Mouse (Mus musculus): ENCODE results near the gene Fyttd1. TPM values are rescaled to one million over a fixed set of nuclear protein-coding genes. Genes with fewer than 3 reads are reported as not detected.
"Not testable (repeated sequence)": the region's sequence is repeated elsewhere in the genome, so short reads cannot be mapped to it uniquely, and the experiment has no call there.

Fyttd1 gene
- total RNA-seq, 2 experiments from 2014 or later: 85.6 to 97.9 TPM

GRCm38 (mm10) chr16:32878972-32879926 is 1.9 kb downstream of the Fyttd1 start:
- no peak for DNase-seq (ENCODE audit: low spot score)

- DNase-seq (ENCODE audit: low spot score): no peak
These were observed 4.2 kb downstream of the Fyttd1 start for GRCm38 (mm10) chr16:32881538-32881937.

DNA sequence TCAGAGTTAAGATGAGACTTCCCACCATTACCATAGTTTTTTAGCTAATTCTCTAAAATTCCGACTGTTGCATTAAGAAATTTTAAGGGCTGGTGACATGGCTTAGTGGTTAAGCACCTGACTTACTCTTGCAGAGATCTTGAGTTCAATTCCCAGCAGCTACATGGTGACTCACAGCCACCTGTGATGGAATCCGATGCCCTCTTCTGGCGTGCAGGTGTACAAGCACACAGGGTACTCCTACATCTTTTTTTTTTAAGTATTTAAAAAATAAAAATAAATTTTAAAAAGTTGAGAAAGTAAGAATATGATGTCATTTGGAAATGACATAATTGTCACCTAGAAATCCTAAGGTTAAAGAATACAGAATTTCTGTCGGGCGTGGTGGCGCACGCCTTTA is 10.7 kb downstream of the Fyttd1 start:
- DNase-seq (ENCODE audit: low spot score): no peak

- no peak for DNase-seq (ENCODE audit: low spot score)
These were observed 12.6 kb downstream of the Fyttd1 start for GRCm38 (mm10) chr16:32889881-32890280.

GRCm38 (mm10) chr16:32896126-32896525 is 18.8 kb downstream of the Fyttd1 start:
- DNase-seq (ENCODE audit: low spot score): no peak

DNA sequence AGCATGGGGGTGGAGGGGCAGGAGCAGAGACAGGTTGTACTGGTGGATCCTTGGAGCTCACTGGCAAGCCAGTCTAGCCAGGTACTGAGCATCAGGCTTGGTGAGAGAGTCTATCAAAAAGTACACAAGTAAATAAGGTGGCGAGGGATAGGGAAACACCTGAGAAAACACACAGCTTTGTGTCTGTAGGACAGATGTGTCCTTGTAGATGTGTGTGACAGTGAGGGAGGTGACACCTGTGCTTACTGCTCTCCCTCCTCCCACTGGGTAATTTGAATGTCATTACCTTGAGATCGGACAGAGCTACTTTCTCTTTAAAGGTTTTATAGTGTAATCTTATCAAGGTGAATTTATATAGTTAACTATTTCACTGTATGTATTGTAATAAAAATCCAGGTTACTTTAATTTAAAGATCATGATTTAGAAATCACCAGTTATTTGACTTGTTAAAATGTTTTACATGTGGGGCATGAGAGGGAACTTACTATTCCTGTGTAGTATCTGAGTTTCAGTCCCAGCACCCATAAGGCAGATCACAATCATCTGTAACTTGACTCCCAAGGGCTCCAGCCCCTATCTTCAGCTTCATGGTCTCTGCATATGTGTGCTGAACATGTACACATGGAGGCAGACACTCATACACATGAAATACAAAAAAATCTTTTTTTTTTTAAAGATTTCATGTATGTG is 24.2 kb downstream of the Fyttd1 start:
- DNase-seq (ENCODE audit: low spot score): no peak

DNA sequence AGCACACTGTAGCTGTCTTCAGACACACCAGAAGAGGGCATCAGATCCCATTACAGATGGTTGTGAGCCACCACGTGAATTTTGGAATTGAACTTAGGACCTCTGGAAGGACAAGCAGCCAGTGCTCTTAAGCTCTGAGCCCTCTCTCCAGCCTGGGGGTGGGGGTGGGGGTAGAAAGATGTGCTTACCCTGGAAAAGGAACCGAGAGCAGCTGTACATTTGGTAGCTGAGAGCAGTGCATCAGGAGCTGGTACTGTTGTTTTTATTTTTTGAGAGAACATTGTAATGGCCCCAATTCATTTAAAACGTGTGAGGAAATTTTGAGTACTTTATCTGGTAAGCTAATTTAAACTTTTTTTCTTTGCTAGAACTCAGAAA is 24.7 kb downstream of the Fyttd1 start:
- no peak for DNase-seq (ENCODE audit: low spot score)

- no peak for DNase-seq (ENCODE audit: low spot score)
These were observed 28.9 kb downstream of the Fyttd1 start for GRCm38 (mm10) chr16:32906186-32906585.

GRCm38 (mm10) chr16:32906727-32907126 is 29.4 kb downstream of the Fyttd1 start:
- no peak for DNase-seq (ENCODE audit: low spot score)

DNA sequence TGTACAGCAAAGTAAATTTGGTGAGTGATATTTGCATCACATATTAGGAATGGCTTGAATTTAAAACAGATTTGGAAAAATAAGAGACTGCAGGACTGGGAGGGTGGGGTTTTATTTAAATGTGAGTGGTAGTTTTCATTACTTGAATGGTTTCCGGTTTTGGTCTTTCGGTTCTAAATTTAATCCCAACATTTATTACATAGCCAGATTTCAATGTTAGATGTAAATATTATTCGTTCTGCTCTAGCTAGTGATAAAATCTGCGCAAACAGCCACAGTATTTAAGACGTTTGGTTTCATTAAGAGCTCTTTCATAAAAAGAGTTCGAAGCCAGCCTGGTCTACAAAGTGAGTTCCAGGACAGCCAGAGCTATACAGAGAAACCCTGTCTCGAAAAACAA is 35.9 kb downstream of the Fyttd1 start:
- DNase-seq (ENCODE audit: low spot score): no peak

- peak; percentile 95 for DNase-seq (ENCODE audit: low spot score)
These were observed 36.9 kb downstream of the Fyttd1 start, which contains the start of gene Lrch3 for GRCm38 (mm10) chr16:32913937-32914881. TSS of gene Lrch3 (plus strand) at chr16:32914100.

DNA sequence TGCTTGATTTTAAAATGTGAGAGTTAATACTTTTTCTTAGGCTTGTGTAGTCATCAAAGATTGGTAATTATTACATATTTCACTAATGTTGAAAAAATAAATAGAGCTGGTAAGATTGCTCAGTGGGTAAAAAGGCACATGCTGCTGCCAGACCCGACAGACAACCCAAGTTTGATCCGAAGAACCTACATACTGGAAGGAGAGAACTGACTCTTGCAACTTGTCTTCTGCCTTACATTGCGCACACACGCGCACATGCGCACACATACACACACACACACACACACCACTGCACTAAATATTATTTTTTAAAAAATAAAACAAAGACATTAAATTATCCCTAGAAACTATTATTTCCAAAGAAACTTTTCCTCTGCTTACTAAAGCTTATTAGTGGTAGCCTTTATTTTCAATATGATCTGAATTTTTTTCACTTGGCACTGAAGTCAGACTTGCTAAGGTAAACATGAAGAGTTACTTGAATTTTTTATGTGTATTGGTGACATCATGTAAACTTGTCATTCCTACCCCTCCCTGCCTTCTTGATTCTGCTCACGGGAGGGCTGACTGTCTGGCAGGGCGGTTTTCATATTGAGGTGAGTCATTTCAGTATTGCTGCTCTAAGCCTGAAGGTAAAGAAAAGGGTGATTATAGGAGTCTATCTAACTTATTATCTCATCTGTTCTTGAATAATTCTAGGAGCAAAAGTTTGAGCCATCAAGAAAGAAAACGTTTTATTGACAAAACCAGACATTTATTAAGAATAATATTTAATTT is 38.2 kb downstream of the Fyttd1 start:
- DNase-seq (ENCODE audit: low spot score): no peak

DNA sequence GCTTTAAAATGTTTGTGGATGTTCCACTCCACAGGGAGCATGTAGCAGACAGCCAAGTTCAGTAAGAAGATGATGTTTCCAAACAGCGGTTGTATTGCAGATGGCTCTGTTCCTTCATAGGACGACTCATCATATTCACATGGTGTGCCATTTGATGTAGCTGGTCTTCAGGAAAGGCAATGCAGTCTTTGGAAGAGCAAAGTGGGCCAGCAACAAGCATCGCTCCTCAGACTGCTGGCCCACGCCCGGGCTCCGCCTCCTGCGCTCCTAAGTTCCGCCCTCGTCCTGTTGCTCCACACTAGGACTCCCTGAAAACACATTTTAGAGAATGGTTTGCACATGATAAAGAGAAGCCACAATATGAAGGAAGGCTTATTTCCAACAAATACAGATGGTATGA is 49.3 kb downstream of the Fyttd1 start:
- DNase-seq (ENCODE audit: low spot score): not testable (repeated sequence)

DNA sequence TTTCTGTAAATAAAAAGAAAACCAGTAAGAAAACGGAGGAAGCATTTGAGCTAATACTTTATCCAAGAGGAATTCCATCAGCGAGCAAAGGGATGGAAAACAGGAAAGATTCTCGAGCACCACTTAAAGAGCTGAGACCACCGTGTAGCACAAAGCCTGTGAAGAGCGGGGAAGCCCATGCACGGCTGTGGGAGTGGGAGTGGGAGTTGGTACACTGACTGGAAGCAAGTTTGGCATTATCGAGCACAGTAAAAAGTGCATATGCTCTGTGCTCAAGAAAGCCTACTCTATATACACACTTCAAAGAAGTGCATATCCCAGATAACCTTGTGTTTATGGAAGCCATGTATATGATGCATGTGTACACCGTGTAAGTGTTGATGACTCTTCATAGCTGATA is 49.7 kb downstream of the Fyttd1 start:
- DNase-seq (ENCODE audit: low spot score): no peak

DNA sequence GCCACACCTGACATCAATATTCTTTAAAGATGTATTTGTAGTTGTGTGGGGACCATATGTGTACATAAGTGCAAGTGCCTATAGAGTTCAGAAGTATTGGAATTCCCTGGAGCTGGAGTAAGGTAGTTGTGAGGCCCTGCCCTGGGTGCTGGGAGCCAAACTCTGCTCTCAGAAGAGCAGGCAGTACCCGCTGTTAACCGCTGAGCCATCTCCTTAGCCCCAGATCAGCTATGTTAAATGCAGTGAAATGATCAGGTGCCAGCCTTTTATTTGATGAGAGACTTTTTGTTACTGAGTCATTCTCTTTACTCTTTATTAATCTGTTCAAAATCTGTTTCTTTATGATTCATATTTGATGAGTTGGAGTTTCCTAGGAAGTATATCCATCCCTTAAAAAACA is 52.6 kb downstream of the Fyttd1 start:
- no peak for DNase-seq (ENCODE audit: low spot score)

DNA sequence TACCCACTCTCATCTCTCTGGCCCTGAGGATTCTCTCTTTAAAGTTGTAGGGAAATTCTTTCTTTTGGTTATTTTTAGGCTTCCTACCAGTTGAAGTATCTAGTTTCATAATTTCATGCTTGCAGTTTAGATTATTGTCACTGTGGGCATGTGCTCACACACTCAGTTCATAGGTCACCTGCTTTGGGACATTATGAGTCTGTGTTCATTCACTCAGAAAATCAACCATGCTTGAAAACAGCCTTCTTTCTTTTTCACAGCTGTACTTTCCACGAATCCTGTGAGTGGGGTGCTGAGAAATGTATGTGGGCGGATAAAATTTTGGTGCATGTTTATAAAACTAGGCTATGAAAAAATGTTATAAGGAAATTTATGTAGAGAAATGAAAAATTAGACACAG is 57.2 kb downstream of the Fyttd1 start:
- no peak for DNase-seq (ENCODE audit: low spot score)

- DNase-seq (ENCODE audit: low spot score): no peak
These were observed 57.8 kb downstream of the Fyttd1 start for GRCm38 (mm10) chr16:32935088-32935487.

- DNase-seq (ENCODE audit: low spot score): no peak
These were observed 60.1 kb downstream of the Fyttd1 start for GRCm38 (mm10) chr16:32937358-32937757.

DNA sequence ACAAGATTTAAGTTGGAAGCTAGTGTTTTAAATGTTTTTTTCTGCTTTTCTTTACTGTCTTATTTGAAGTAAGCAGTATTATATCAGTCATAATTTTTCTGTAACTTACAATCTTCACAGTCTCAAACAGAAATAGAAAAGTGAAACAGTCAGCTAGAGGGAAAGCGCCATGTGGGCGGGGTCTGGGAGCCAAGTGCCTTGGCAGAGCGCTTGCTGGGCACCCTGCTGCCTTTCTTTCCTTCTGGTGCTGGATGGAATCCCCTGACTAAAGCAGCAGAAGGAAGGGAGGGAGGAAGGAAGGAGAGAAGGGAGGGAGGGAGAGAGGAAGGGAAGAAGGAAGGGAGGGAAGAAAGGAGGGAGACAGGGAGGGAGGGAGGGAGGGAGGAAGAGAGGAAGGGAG is 62.0 kb downstream of the Fyttd1 start:
- DNase-seq (ENCODE audit: low spot score): peak; percentile 44

DNA sequence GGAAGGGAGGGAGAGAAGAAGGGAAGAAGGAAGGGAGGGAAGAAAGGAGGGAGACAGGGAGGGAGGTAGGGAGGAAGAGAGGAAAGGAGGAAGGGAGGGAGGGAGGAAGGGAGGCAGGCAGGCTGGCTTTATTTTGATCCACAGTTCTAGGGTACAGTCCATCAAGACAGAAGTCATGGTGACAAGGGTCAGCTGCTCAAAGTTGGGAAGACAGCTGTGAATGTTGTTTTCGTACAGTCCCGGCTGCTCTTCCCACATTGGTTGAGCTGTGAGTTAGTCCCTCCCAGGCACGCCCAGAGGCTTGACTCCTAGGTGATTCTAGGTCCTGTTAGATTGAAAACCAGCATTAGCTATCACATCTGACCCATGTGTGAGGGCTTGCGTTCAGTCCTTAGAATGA is 62.4 kb downstream of the Fyttd1 start:
- not testable (repeated sequence) for DNase-seq (ENCODE audit: low spot score)

DNA sequence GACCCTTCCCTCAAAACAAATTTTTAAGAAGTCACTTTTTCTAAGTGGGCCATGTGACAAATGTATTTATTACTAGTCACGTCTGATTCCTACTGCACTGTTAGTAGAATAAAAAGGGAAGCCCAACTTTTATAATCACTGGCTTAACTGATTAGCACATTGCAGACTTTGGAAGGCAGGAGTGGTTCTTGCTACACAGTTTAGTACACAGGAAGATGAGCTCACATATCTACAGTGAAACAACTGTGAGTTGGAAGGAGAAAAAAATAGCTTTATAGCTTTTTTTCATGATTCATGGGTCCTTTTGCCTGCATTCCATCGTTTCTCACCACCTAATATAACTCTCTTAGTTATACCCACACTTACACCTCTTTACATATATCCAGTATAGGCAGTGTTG is 63.9 kb downstream of the Fyttd1 start:
- not testable (repeated sequence) for DNase-seq (ENCODE audit: low spot score)
